Mouse (Mus musculus) heart, postnatal 4 days (tissue): ENCODE measurements at regions not wholly inside any gene's neighbourhood (a gene's known extent, or its start where the extent isn't known, plus 50 kb on each side); places are given as distances from the start of the nearest gene placed in this dataset.
"Not testable (repeated sequence)": the region's sequence is repeated elsewhere in the genome, so short reads cannot be mapped to it uniquely, and the experiment has no call there.

Experiments
- DNase-seq: peaks from one replicate; pipeline ENCODE4 v3.0.0; 2021

DNA sequence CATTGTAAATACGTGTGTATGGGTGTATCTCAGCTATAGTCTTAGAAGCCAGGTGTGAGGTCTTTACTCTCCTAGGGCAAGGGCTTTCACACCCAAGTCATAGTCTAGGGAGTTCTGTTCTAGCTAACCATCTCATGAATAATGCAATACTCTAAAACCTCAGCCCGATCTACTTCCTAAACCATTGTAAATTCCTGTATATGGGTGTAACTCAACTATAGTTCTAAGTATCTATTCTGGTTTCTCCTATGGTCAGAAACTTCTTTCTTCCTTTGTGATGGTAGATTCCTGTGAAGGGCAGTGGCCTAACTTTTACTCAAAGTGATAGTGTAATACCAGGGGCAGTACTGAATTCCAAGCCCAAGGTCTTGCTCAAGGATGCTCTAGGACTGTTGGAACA, 58.7 kb upstream of the Srd5a3 start:
- DNase-seq, result not testable (repeated sequence)

DNA sequence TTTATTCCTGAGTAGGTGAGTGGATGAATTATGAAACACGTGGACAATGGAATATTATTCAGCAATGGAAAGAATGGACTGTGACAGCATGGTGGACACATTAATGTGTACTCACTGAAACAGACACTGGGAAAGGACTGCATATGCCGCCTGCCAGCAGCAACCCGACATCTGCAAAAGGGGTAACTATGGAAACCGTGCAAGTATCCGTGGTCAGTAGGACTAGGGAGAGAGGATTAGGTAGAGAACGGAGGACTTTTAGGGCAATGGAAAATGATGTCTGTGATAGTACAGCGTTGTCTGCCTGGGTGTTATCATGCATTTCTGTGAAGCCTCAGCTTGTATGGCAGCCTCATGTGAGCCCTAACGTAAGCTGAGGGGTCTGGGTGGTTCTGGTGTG, 59.6 kb upstream of the Srd5a3 start:
- no peak for DNase-seq

DNA sequence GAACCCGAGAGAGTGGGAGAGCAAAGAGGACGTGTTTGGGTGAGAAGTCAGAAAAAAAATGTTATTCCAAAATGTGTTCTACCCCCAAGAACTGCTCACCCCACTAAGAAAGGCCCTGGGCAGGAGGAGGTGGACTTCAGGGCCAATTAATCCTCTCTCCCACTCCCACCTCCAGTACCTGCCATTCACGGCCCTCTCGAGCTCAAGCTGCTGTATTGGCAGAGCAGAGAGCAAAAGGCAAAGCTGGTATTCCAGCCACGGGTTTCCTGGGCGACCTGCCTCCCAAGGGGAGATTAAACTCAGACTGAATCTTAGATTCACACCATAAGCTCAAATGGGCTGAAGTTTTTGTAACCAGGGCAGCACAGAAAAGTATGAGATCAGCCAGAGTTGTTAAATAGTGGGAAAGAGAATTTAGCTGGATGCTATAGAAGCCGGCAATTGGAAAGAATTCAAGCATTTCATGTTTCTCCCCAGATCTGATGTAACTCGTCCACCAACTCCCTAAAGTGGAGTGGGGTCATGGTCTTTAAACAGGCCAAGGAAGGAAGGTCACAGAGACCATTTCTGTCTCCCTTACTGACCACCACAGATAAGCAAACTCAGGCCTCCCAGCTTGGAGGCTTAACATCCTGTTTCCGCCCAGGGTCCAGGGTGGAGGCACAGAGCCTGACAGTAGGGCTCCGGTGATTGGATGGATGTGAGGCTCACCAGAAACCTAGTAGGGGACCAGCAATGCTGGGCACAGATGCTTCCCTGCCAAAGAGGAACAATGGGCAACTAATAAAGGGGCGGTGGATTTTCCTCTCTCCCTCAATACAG, 60.7 kb upstream of the Srd5a3 start:
- peak; percentile 48 for DNase-seq

DNA sequence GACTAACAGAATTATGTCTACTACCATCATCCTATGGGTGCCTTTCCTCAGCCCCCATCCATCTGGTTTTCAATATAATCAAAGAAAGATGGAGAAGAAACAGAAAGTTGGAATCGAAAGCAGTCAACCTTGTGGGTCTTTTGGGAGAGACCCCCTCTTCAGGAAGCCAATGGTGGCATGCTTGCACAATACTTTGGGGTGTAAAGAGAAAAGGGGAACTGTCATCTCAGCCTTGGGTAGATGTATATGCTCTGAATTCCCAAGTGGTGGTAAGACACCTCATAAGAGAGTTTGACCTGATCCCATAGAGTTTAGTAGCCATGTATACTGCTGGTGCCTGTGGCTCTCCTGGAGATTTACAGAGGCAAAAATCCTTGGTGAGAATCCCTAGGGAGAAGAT, 61.6 kb upstream of the Srd5a3 start:
- DNase-seq, result no peak

DNA sequence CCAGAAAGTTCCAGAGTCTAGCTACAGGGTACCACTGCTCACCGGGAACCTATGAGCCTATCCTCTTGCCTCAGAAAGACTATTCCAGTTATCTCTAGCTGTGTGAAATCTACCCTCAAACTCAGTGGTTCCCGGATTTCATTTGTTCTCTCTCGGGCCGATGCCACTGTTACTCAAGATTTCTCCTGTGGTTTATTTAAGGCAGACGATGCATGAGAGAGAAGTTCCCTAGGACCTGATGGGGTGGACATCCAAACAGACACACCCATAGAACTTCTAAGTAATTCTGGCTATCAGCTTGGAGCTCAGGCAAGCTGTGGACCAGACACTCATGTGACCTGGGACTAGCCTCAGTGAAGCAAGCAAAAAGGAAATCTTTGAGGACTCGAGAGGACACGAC, 63.8 kb upstream of the Srd5a3 start:
- DNase-seq, result no peak

DNA sequence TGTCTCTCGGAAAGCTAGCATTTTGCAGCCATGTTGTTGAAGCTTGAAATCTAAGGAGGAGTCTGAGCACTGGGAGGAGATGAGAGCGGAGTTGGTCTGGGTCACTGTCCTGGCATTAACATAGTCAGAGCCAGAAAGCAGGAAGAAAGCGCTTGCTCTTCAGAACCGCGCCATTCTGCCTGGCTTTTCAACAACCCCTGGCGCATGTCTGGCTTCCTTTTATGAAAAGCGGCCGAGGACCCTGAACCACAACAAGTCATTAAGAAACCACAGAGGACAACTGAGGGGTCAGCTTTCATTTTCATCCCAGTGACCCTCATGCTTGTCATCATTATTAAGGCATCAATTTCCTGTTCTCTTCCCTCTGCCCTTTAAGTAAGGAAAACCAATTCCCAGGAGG, 64.7 kb upstream of the Srd5a3 start:
- no peak for DNase-seq

- DNase-seq, result no peak
Observed at GRCm38 (mm10) chr5:76067881-76068280, 72.2 kb upstream of the Srd5a3 start.

- no peak for DNase-seq
Observed at GRCm38 (mm10) chr5:76067231-76067630, 72.8 kb upstream of the Srd5a3 start.

DNA sequence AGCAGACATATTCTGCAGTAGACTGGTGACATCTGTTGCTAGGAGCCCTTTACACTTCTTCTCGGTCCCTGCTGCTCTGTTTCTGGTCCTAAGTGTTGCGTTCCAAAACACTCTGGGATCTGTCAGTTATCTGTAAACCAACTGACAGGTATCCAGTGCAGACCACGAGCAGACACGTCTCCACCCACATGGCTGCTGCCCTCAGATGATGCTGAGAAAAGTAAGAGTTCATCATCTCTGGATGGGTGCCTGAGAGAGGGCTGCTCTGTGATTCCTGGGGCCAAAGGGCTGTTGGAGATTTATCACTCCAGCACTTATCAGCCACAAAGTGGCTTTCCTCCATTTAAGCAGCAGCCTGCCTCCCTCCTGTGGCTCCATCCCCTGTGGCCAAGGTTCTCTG, 74.3 kb upstream of the Srd5a3 start:
- DNase-seq, result no peak

GRCm38 (mm10) chr5:76065227-76065626, 74.8 kb upstream of the Srd5a3 start:
- DNase-seq, result no peak

- DNase-seq, result peak; percentile 18
Observed at GRCm38 (mm10) chr5:76064686-76065085, 75.4 kb upstream of the Srd5a3 start.

- no peak for DNase-seq
Observed at GRCm38 (mm10) chr5:76063473-76063872, 76.6 kb upstream of the Srd5a3 start.

GRCm38 (mm10) chr5:76058011-76058410, 79.8 kb upstream of the Kdr start:
- DNase-seq, result no peak

DNA sequence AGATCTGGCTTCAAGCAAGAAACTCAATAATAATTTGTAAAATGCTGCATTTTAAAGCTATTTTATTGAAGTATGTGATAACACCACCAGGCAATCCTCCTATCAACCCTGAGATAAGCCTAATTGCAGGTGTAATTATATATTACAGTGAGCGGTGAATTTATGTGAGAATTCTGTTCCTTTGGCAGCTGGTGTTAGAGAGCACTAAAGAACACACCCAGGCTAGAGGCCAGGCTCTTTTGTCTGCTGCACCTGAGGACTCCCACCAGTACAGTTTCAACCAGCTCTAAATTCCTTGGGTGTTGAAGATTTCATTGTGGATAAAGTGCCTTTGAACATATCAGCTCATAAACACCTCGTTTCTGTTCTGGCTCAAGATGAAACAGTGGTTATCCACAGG, 77.6 kb upstream of the Kdr start:
- no peak for DNase-seq

- no peak for DNase-seq
Observed at GRCm38 (mm10) chr5:76052782-76053181, 74.5 kb upstream of the Kdr start.

DNA sequence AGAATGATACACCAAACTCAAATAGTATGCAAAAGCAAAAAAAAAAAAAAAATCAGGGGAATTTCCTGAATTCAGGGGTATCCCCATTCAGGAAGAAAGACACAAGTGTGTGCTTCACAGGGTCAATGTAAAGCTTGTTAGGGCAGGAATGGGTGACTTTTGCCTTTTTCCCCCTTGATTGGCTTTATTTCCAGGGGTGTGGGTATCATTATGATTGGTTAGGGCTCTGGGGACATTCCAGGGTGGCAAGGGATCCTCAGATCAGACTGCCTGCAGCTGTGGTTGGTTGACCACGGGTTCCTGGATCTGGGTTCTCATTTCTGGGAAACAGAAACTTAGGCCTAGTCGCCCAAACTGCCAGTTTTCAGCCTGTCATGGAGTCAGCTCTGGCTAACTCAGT, 73.4 kb upstream of the Kdr start:
- DNase-seq, result no peak

GRCm38 (mm10) chr5:76048103-76048874, 70.0 kb upstream of the Kdr start:
- DNase-seq, result no peak

DNA sequence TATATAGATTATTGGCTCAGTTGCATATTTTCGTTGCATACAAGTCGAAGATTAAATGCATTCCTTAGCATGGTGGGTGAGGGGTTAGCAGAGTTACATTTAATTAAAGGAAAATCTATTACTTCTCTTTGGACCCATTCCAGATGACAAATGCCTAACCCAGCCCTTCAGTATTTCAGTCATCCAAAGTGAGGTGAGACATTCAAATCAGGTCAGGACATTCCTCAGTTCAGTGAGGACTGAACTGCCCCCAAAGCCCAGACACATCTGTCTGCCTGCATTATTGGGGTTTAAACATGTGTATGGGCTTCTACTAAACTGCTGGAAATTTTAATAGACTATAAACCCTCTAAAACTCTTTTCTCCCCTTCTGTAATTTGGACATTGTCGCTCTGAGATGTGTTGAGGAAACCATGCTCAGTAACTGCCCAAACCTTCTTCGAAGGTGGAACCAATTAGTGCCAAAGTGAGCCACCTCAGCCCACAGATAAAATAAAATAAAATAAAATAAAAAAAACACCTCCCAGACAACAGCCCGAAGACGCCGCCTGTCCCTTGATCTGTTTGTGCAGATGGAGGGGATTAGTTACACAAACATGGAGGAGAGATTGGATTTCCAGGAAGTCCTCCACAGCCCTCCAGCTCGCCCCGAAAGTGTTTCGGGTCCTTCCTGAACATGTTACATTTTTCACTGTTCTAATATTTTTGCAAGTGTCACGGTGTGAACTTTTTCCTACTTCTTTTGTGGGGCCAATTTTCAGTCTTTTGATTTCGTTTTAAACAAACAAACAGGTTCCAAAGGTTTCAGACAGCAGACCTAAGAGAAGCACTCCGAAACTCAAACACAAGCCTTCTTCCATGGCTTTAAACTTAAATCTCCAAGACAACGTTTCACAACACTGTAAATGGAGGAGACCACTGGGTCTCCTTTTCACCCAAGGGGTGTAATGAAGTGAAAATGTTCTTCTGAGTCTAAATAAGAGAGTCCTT, 65.6 kb upstream of the Kdr start:
- DNase-seq, result no peak

- peak; percentile 48 for DNase-seq
Observed at GRCm38 (mm10) chr5:76040454-76041203, 62.4 kb upstream of the Kdr start.

- no peak for DNase-seq
Observed at GRCm38 (mm10) chr5:76028729-76029128, 50.5 kb upstream of the Kdr start.
